8 mouse cellular contexts compared by ENCODE assay signal in genomic region chr19:6400096-6401086, GRCm38 (mm10). TPM values are rescaled to one million over a fixed set of nuclear protein-coding genes. Genes with fewer than 3 reads are reported as not detected.
DNase-seq lines count a peak whose midpoint lies in the region; ATAC-seq lines count a peak whose summit lies in the region.

No protein-coding gene starts in this region.

- H3K4me1 ChIP-seq in megakaryocyte, embryonic 14.5 days: peaks cover 79% of the 10 kb centered on the region
- peaks cover 45% of the 10 kb centered on the region for H3K4me1 ChIP-seq in hindbrain, embryonic 15.5 days (replicated peaks)
- H3K4me1 ChIP-seq in lung, embryonic 15.5 days: peaks cover 37% of the 10 kb centered on the region
- peaks cover 37% of the 10 kb centered on the region for H3K4me1 ChIP-seq in stomach, embryonic 15.5 days

- H3K9ac ChIP-seq in hindbrain, embryonic 15.5 days: peak overlapping the region; percentile 52
- peak overlapping the region; percentile 54 for H3K9ac ChIP-seq in lung, embryonic 15.5 days
- H3K9ac ChIP-seq in stomach, embryonic 15.5 days: no peak overlapping the region

- peak; percentile 22 for DNase-seq in c-Kit-positive CD71-negative TER-119-negative erythroid progenitor cells, embryonic 14.5 days (ENCODE audit: low read depth)
- DNase-seq in ovary, adult 18-20 months (ENCODE audit: low spot score): no peak
- DNase-seq in urinary bladder, postnatal 14 days (ENCODE audit: low spot score): no peak

- peak overlapping the region; percentile 82 for H3K27ac ChIP-seq in hindbrain, embryonic 15.5 days (replicated peaks)
- no peak overlapping the region for H3K27ac ChIP-seq in lung, embryonic 15.5 days
- peak overlapping the region; percentile 67; the same call in 1 of the 2 replicates for H3K27ac ChIP-seq in stomach, embryonic 15.5 days

- H3K4me2 ChIP-seq in hindbrain, embryonic 15.5 days: peak overlapping the region; percentile 99
- peak overlapping the region; percentile 100 for H3K4me2 ChIP-seq in lung, embryonic 15.5 days
- H3K4me2 ChIP-seq in stomach, embryonic 15.5 days: peak overlapping the region; percentile 98

- H3K4me3 ChIP-seq in megakaryocyte, embryonic 14.5 days (replicated peaks): peak overlapping the region; percentile 93
- H3K4me3 ChIP-seq in hindbrain, embryonic 15.5 days: peak overlapping the region; percentile 65
- peak overlapping the region; percentile 71 for H3K4me3 ChIP-seq in lung, embryonic 15.5 days
- H3K4me3 ChIP-seq in stomach, embryonic 15.5 days (replicated peaks): peak overlapping the region; percentile 51

- WGBS in hindbrain, embryonic 15.5 days: 3% methylated on average over 29 of the region's 29 CpGs
- WGBS in lung, embryonic 15.5 days: 2% methylated on average over 29 of the region's 29 CpGs
- 2% methylated on average over 29 of the region's 29 CpGs for WGBS in stomach, embryonic 15.5 days

- ATAC-seq in megakaryocyte, adult 5-6 weeks (ENCODE audit: poor library complexity, severe bottlenecking): no peak
- ATAC-seq in hindbrain, embryonic 15.5 days (ENCODE audit: low FRiP score, low read depth): peak; percentile 35; the same call in 1 of the 2 replicates
- no peak for ATAC-seq in lung, embryonic 15.5 days (ENCODE audit: borderline replicate concordance, extremely low read depth, low FRiP score, low TSS enrichment)
- no peak; the same call in 1 of the 2 replicates for ATAC-seq in stomach, embryonic 15.5 days (ENCODE audit: insufficient read depth, low FRiP score, low read depth)

- peaks cover 53% of the 10 kb centered on the region for H3K27me3 ChIP-seq in megakaryocyte, embryonic 14.5 days (replicated peaks)
- H3K27me3 ChIP-seq in hindbrain, embryonic 15.5 days: peaks cover 12% of the 10 kb centered on the region; the same call in 1 of the 2 replicates
- peaks cover 33% of the 10 kb centered on the region for H3K27me3 ChIP-seq in lung, embryonic 15.5 days
- peaks cover 19% of the 10 kb centered on the region for H3K27me3 ChIP-seq in stomach, embryonic 15.5 days (replicated peaks)

- no peaks in the 10 kb centered on the region for H3K9me3 ChIP-seq in megakaryocyte, embryonic 14.5 days
- H3K9me3 ChIP-seq in hindbrain, embryonic 15.5 days: no peaks in the 10 kb centered on the region
- H3K9me3 ChIP-seq in lung, embryonic 15.5 days: no peaks in the 10 kb centered on the region
- no peaks in the 10 kb centered on the region for H3K9me3 ChIP-seq in stomach, embryonic 15.5 days

- peaks cover 38% of the 10 kb centered on the region for H3K36me3 ChIP-seq in megakaryocyte, embryonic 14.5 days (replicated peaks; ENCODE audit: low read length)
- H3K36me3 ChIP-seq in hindbrain, embryonic 15.5 days: no peaks in the 10 kb centered on the region
- H3K36me3 ChIP-seq in lung, embryonic 15.5 days: no peaks in the 10 kb centered on the region
- H3K36me3 ChIP-seq in stomach, embryonic 15.5 days: no peaks in the 10 kb centered on the region

RNA-seq across cellular contexts. Expression of gene Rasgrp2, which starts 1.3 kb away (rescaled TPM):
- 458 and 696 TPM in 2 replicates for polyA plus RNA-seq in megakaryocyte, embryonic 14.5 days (2012; ENCODE audit: insufficient read depth, low replicate concordance)
- 213 and 232 TPM in 2 replicates for total RNA-seq in megakaryocyte, adult 5-6 weeks (2015)
- total RNA-seq in megakaryocyte, adult 5-6 weeks (2017): 195 and 214 TPM in 2 replicates
- 140 and 148 TPM in 2 replicates for polyA plus RNA-seq in hindbrain, embryonic 15.5 days (2015; fragmentation: Nextera tagmentation; extraction: Ambion mirVana)
- 62.6 and 72.1 TPM in 2 replicates for polyA plus RNA-seq in lung, embryonic 15.5 days (2015; fragmentation: Nextera tagmentation; extraction: Ambion mirVana)
- polyA plus RNA-seq in stomach, embryonic 15.5 days (2015; fragmentation: Nextera tagmentation; extraction: Ambion mirVana): 55.8 and 57.6 TPM in 2 replicates

RNA-seq across cellular contexts. Expression of gene Pygm, which starts 16.2 kb away (rescaled TPM):
- polyA plus RNA-seq in megakaryocyte, embryonic 14.5 days (2012; ENCODE audit: insufficient read depth, low replicate concordance): 3.6 TPM in 1 of 2 replicates, not detected in the other
- total RNA-seq in megakaryocyte, adult 5-6 weeks (2015): 0.80 and 3.2 TPM in 2 replicates
- 0.11 and 0.12 TPM in 2 replicates for total RNA-seq in megakaryocyte, adult 5-6 weeks (2017)
- 7.0 and 7.6 TPM in 2 replicates for polyA plus RNA-seq in hindbrain, embryonic 15.5 days (2015; fragmentation: Nextera tagmentation; extraction: Ambion mirVana)
- polyA plus RNA-seq in lung, embryonic 15.5 days (2015; fragmentation: Nextera tagmentation; extraction: Ambion mirVana): 17.7 and 22.3 TPM in 2 replicates
- 10.3 and 12.8 TPM in 2 replicates for polyA plus RNA-seq in stomach, embryonic 15.5 days (2015; fragmentation: Nextera tagmentation; extraction: Ambion mirVana)

RNA-seq across cellular contexts. Expression of gene Nrxn2, which starts 18.1 kb away (rescaled TPM):
- 0.62 and 1.5 TPM in 2 replicates for polyA plus RNA-seq in megakaryocyte, embryonic 14.5 days (2012; ENCODE audit: insufficient read depth, low replicate concordance)
- total RNA-seq in megakaryocyte, adult 5-6 weeks (2015): 0.21 TPM in 1 of 2 replicates, not detected in the other
- total RNA-seq in megakaryocyte, adult 5-6 weeks (2017): not detected in 2 replicates
- 44.3 and 46.6 TPM in 2 replicates for polyA plus RNA-seq in hindbrain, embryonic 15.5 days (2015; fragmentation: Nextera tagmentation; extraction: Ambion mirVana)
- polyA plus RNA-seq in lung, embryonic 15.5 days (2015; fragmentation: Nextera tagmentation; extraction: Ambion mirVana): 0.58 and 0.97 TPM in 2 replicates
- polyA plus RNA-seq in stomach, embryonic 15.5 days (2015; fragmentation: Nextera tagmentation; extraction: Ambion mirVana): 1.4 and 2.7 TPM in 2 replicates

RNA-seq across cellular contexts. Expression of gene Sf1, which starts 36.9 kb away (rescaled TPM):
- polyA plus RNA-seq in megakaryocyte, embryonic 14.5 days (2012; ENCODE audit: insufficient read depth, low replicate concordance): 1,025 and 2,643 TPM in 2 replicates
- 164 and 205 TPM in 2 replicates for total RNA-seq in megakaryocyte, adult 5-6 weeks (2015)
- total RNA-seq in megakaryocyte, adult 5-6 weeks (2017): 179 and 212 TPM in 2 replicates
- polyA plus RNA-seq in hindbrain, embryonic 15.5 days (2015; fragmentation: Nextera tagmentation; extraction: Ambion mirVana): 103 and 117 TPM in 2 replicates
- 133 and 136 TPM in 2 replicates for polyA plus RNA-seq in lung, embryonic 15.5 days (2015; fragmentation: Nextera tagmentation; extraction: Ambion mirVana)
- polyA plus RNA-seq in stomach, embryonic 15.5 days (2015; fragmentation: Nextera tagmentation; extraction: Ambion mirVana): 104 and 127 TPM in 2 replicates

RNA-seq across cellular contexts. Expression of gene Map4k2, which starts 59.5 kb away (rescaled TPM):
- polyA plus RNA-seq in megakaryocyte, embryonic 14.5 days (2012; ENCODE audit: insufficient read depth, low replicate concordance): 9.3 and 21.8 TPM in 2 replicates
- total RNA-seq in megakaryocyte, adult 5-6 weeks (2015): 35.0 and 43.3 TPM in 2 replicates
- total RNA-seq in megakaryocyte, adult 5-6 weeks (2017): 66.3 and 79.6 TPM in 2 replicates
- 20.1 and 21.8 TPM in 2 replicates for polyA plus RNA-seq in hindbrain, embryonic 15.5 days (2015; fragmentation: Nextera tagmentation; extraction: Ambion mirVana)
- polyA plus RNA-seq in lung, embryonic 15.5 days (2015; fragmentation: Nextera tagmentation; extraction: Ambion mirVana): 19.2 and 22.9 TPM in 2 replicates
- 11.4 and 13.8 TPM in 2 replicates for polyA plus RNA-seq in stomach, embryonic 15.5 days (2015; fragmentation: Nextera tagmentation; extraction: Ambion mirVana)

Comparison
In these comparisons a context has a peak if more than half of its experiments do, and no peak if none do; other contexts are left out.
1. RNA of gene Nrxn2, which starts 18.1 kb away (polyA plus RNA-seq): 44.3 to 46.6 TPM in hindbrain, embryonic 15.5 days; 1.4 to 2.7 TPM in stomach, embryonic 15.5 days, 0.58 to 0.97 TPM in lung, embryonic 15.5 days and 0.62 to 1.5 TPM in megakaryocyte, embryonic 14.5 days; every median in the first group is over 10 times any median in the second.
2. Peak in every context shown above with its lines, with median percentiles within 50 percentile points of each other: H3K4me3 ChIP-seq and H3K4me2 ChIP-seq.